ENCODE assay signal across 23 mouse cellular contexts in the genomic region with DNA sequence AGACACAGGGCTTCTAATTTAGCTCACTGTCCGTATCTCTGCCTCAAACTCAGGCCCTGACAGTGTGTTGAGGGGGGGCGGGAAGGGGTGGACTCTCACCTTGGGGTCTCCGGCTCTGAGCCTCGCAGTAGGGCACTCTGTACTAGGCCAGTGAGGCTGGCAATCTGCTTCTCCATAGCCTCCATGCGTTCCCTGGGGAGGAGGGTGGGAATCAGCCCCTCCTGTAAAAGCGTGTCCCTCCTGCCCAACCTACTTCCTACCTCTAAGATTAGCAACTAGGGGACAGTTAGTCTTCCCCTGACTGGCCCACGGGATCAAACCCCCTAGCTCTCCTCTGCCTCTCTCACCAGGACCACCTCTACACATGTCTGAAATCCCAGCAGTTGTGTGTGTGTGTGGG. TPM values are rescaled to one million over a fixed set of nuclear protein-coding genes. Genes with fewer than 3 reads are reported as not detected.
DNase-seq lines count a peak whose midpoint lies in the region; ATAC-seq and TF ChIP-seq lines count a peak whose summit lies in the region.
"Had no signal": no experiment of that assay in that cellular context is flagged by ENCODE, and none has a peak within 500 bp of the region (broad histone marks: within the 10 kb centered on the region; RNA-seq: fewer than 3 reads in every experiment).

No protein-coding gene starts in this region.

- peaks cover 19% of the 10 kb centered on the region for H3K4me1 ChIP-seq in embryonic facial prominence, embryonic 11.5 days (ENCODE audit: control insufficient read depth, insufficient read depth, low read length)
- H3K4me1 ChIP-seq in embryonic facial prominence, embryonic 10.5 days, result peaks cover 64% of the 10 kb centered on the region
- peaks cover 23% of the 10 kb centered on the region; the same call in 1 of the 2 replicates for H3K4me1 ChIP-seq in hindbrain, postnatal 0 days (ENCODE audit: insufficient read depth, low read length)
- peaks cover 46% of the 10 kb centered on the region for H3K4me1 ChIP-seq in hindbrain, embryonic 12.5 days

- 0 out of 2 replicates have a peak, but pooled peaks have one; percentile 7 for ATAC-seq in embryonic facial prominence, embryonic 11.5 days (replicated peaks; ENCODE audit: insufficient number of reproducible peaks, low FRiP score, low TSS enrichment, low read depth)
- no peak for ATAC-seq in hindbrain, postnatal 0 days
- no peak for ATAC-seq in hindbrain, embryonic 12.5 days (ENCODE audit: low FRiP score)
- ATAC-seq: intestine, postnatal 0 days had no signal

- TF ChIP-seq CTCF in hindbrain, postnatal 0 days (IDR thresholded peaks at IDR 0.05; ENCODE audit: low read depth), result no peak

- H3K4me2 ChIP-seq in embryonic facial prominence, embryonic 11.5 days (ENCODE audit: low read depth, low read length), result no peak overlapping the region
- peak overlapping the region; percentile 55 for H3K4me2 ChIP-seq in hindbrain, postnatal 0 days (ENCODE audit: low read depth, low read length)
- H3K4me2 ChIP-seq in hindbrain, embryonic 12.5 days (replicated peaks), result no peak overlapping the region

- H3K4me3 ChIP-seq in embryonic facial prominence, embryonic 11.5 days (ENCODE audit: low read depth, low read length), result no peak overlapping the region
- H3K4me3 ChIP-seq in embryonic facial prominence, embryonic 10.5 days, result no peak overlapping the region
- peak overlapping the region; percentile 31 for H3K4me3 ChIP-seq in hindbrain, postnatal 0 days (ENCODE audit: low read length)
- H3K4me3 ChIP-seq in hindbrain, embryonic 12.5 days, result no peak overlapping the region

- no peaks in the 10 kb centered on the region for H3K9me3 ChIP-seq in embryonic facial prominence, embryonic 11.5 days (replicated peaks; ENCODE audit: control insufficient read depth, low read length)
- H3K9me3 ChIP-seq in embryonic facial prominence, embryonic 10.5 days, result no peaks in the 10 kb centered on the region
- H3K9me3 ChIP-seq in hindbrain, postnatal 0 days (ENCODE audit: low read length), result no peaks in the 10 kb centered on the region
- H3K9me3 ChIP-seq in hindbrain, embryonic 12.5 days (replicated peaks), result no peaks in the 10 kb centered on the region
- H3K9me3 ChIP-seq: embryonic facial prominence, embryonic 13.5 days; forebrain, embryonic 13.5 days; heart, embryonic 12.5 days had no signal

- no peaks in the 10 kb centered on the region for H3K36me3 ChIP-seq in embryonic facial prominence, embryonic 11.5 days (replicated peaks; ENCODE audit: control insufficient read depth, insufficient read depth, low read depth, low read length)
- H3K36me3 ChIP-seq in embryonic facial prominence, embryonic 10.5 days (replicated peaks), result no peaks in the 10 kb centered on the region
- 0 out of 2 replicates have a peak, but pooled peaks cover 6% of the 10 kb centered on the region for H3K36me3 ChIP-seq in hindbrain, postnatal 0 days (ENCODE audit: insufficient read depth, low read length)
- peaks cover 11% of the 10 kb centered on the region for H3K36me3 ChIP-seq in hindbrain, embryonic 12.5 days
- H3K36me3 ChIP-seq: embryonic facial prominence, embryonic 13.5 days; heart, embryonic 12.5 days had no signal

- H3K27me3 ChIP-seq in embryonic facial prominence, embryonic 11.5 days (ENCODE audit: control insufficient read depth, insufficient read depth, low read length), result peaks cover 62% of the 10 kb centered on the region
- H3K27me3 ChIP-seq in embryonic facial prominence, embryonic 10.5 days (replicated peaks; ENCODE audit: low read depth, poor library complexity, severe bottlenecking), result peaks cover 90% of the 10 kb centered on the region
- H3K27me3 ChIP-seq in hindbrain, postnatal 0 days (ENCODE audit: insufficient read depth, low read length), result peaks cover 4% of the 10 kb centered on the region; the same call in 1 of the 2 replicates
- peaks cover 76% of the 10 kb centered on the region for H3K27me3 ChIP-seq in hindbrain, embryonic 12.5 days

- H3K9ac ChIP-seq in embryonic facial prominence, embryonic 11.5 days (replicated peaks; ENCODE audit: low read length), result no peak overlapping the region
- H3K9ac ChIP-seq in hindbrain, postnatal 0 days (replicated peaks; ENCODE audit: low read length), result peak overlapping the region; percentile 51; the same call in 1 of the 2 replicates
- H3K9ac ChIP-seq in hindbrain, embryonic 12.5 days, result no peak overlapping the region
- H3K9ac ChIP-seq: embryonic facial prominence, embryonic 13.5 days; hindbrain, embryonic 14.5 days had no signal

- peak; percentile 57 for DNase-seq in cerebellum, adult 11-12 months
- DNase-seq in cerebellum, postnatal 14 days, result no peak
- no peak for DNase-seq in embryonic facial prominence, embryonic 11.5 days (ENCODE audit: low spot score)
- DNase-seq in embryonic facial prominence, embryonic 10.5 days (ENCODE audit: low spot score), result no peak
- no peak for DNase-seq in hindbrain, postnatal 0 days (ENCODE audit: low spot score)
- DNase-seq in left cerebral cortex, postnatal 4 days, result peak; percentile 55
- DNase-seq in left cerebral cortex, postnatal 14 days (ENCODE audit: low spot score in 2 of 2), result no peak
- DNase-seq: adrenal gland, postnatal 10 days; gastrocnemius, adult 2 months; gastrocnemius, postnatal 25 days had no signal

- H3K27ac ChIP-seq in embryonic facial prominence, embryonic 11.5 days (replicated peaks; ENCODE audit: low read depth, low read length), result no peak overlapping the region
- no peak overlapping the region for H3K27ac ChIP-seq in embryonic facial prominence, embryonic 10.5 days (replicated peaks)
- peak overlapping the region; percentile 83 for H3K27ac ChIP-seq in hindbrain, postnatal 0 days
- H3K27ac ChIP-seq in hindbrain, embryonic 12.5 days, result no peak overlapping the region
- H3K27ac ChIP-seq: embryonic facial prominence, embryonic 13.5 days; forebrain, embryonic 13.5 days; gastrocnemius, adult 2 months; hindbrain, embryonic 14.5 days had no signal

- WGBS in embryonic facial prominence, embryonic 11.5 days, result 19% methylated on average over 7 of the region's 7 CpGs
- WGBS in embryonic facial prominence, embryonic 10.5 days, result 19% methylated on average over 7 of the region's 7 CpGs
- 39% methylated on average over 7 of the region's 7 CpGs for WGBS in hindbrain, postnatal 0 days
- 17% methylated on average over 7 of the region's 7 CpGs for WGBS in hindbrain, embryonic 12.5 days

- intact Hi-C loops in left cerebral cortex, postnatal 4 days (cut with DNase I), result loop anchor here (5.0 to 10.0 kb wide), 2 partner anchors 89 to 151 kb away; partner anchors contain the start of gene Cisd3
- intact Hi-C loops in left cerebral cortex, postnatal 14 days (cut with DNase I), result loop anchor here (5.0 kb wide), 1 partner anchor 39 kb away; no protein-coding TSS in a partner anchor

RNA-seq across cellular contexts. Expression of gene 4933428G20Rik, which starts 33.5 kb away (rescaled TPM):
- not detected in 2 replicates for polyA plus RNA-seq in embryonic facial prominence, embryonic 11.5 days (2014; fragmentation: Nextera tagmentation; extraction: Ambion mirVana)
- polyA plus RNA-seq in embryonic facial prominence, embryonic 10.5 days (2016; fragmentation: Nextera tagmentation; extraction: Ambion mirVana), result 0.35 and 0.54 TPM in 2 replicates
- 0.43 TPM in 1 of 2 replicates, not detected in the other for total RNA-seq in hindbrain, postnatal 0 days (2014; rRNA removed)
- polyA plus RNA-seq in hindbrain, postnatal 0 days (2015; fragmentation: Nextera tagmentation; extraction: Ambion mirVana), result 0.48 and 1.1 TPM in 2 replicates
- 0.85 and 0.94 TPM in 2 replicates for polyA plus RNA-seq in hindbrain, embryonic 12.5 days (2016; fragmentation: Nextera tagmentation; extraction: Ambion mirVana)
- total RNA-seq in left cerebral cortex, postnatal 4 days (2021), result under 1 TPM in 1 of 2 experiments, not detected in 1; 0.26 TPM
- under 1 TPM in 1 of 2 experiments, not detected in 1; 0.23 TPM for total RNA-seq in left cerebral cortex, postnatal 14 days (2021)
- total RNA-seq: common myeloid progenitor, adult 5-6 weeks; gastrocnemius, adult 2 months; gastrocnemius, postnatal 25 days; granulocyte monocyte progenitor cell, adult 5-6 weeks; heart, adult 8-10 months; heart, postnatal 25 days; MEL had no signal
- polyA plus RNA-seq: CD4-positive, CD25-positive, alpha-beta regulatory T cell, adult 4 months; inflammation-experienced regulatory T-cells, adult 6 months had no signal

RNA-seq across cellular contexts. Expression of gene Srcin1, which starts 42.3 kb away (rescaled TPM):
- 0.55 and 0.56 TPM in 2 replicates for polyA plus RNA-seq in embryonic facial prominence, embryonic 11.5 days (2014; fragmentation: Nextera tagmentation; extraction: Ambion mirVana)
- polyA plus RNA-seq in embryonic facial prominence, embryonic 10.5 days (2016; fragmentation: Nextera tagmentation; extraction: Ambion mirVana), result 0.72 and 0.80 TPM in 2 replicates
- 104 and 141 TPM in 2 replicates for total RNA-seq in hindbrain, postnatal 0 days (2014; rRNA removed)
- polyA plus RNA-seq in hindbrain, postnatal 0 days (2015; fragmentation: Nextera tagmentation; extraction: Ambion mirVana), result 14.3 and 14.7 TPM in 2 replicates
- polyA plus RNA-seq in hindbrain, embryonic 12.5 days (2016; fragmentation: Nextera tagmentation; extraction: Ambion mirVana), result 6.3 and 6.7 TPM in 2 replicates
- 100 to 1,000 TPM; 163 to 177 TPM for total RNA-seq in left cerebral cortex, postnatal 4 days (2021)
- 100 to 1,000 TPM; 341 to 382 TPM for total RNA-seq in left cerebral cortex, postnatal 14 days (2021)
- total RNA-seq: common myeloid progenitor, adult 5-6 weeks; granulocyte monocyte progenitor cell, adult 5-6 weeks had no signal
- polyA plus RNA-seq: CD4-positive, CD25-positive, alpha-beta regulatory T cell, adult 4 months; heart, embryonic 12.5 days; inflammation-experienced regulatory T-cells, adult 6 months had no signal

Comparison
In these comparisons a context has a peak if more than half of its experiments do, and no peak if none do; other contexts are left out.
1. DNase-seq: peak in cerebellum, adult 11-12 months (single experiment) and left cerebral cortex, postnatal 4 days (single experiment); none in cerebellum, postnatal 14 days (0 of 2), embryonic facial prominence, embryonic 11.5 days (single experiment), embryonic facial prominence, embryonic 10.5 days (single experiment), hindbrain, postnatal 0 days (single experiment) and left cerebral cortex, postnatal 14 days (0 of 2).